Mouse (Mus musculus) forebrain, embryonic 13.5 days (tissue): ENCODE measurements around the gene Matn4. TPM values are rescaled to one million over a fixed set of nuclear protein-coding genes. Genes with fewer than 3 reads are reported as not detected.

Source experiments
- ATAC-seq: fragments of 200-750 bp; cut with Nextera tagmentation; 2 replicates; pipeline ENCODE4 v1.8.0; 2017
- H3K27ac ChIP-seq: fragments of 300-500 bp; sonication (generic); 2 replicates; pipeline ENCODE4 v1.5.1; 2015; ENCODE audit warnings: inconsistent platforms, mild to moderate bottlenecking, moderate library complexity
- H3K27me3 ChIP-seq: fragments of 300-500 bp; sonication (generic); 2 replicates; pipeline ENCODE4 v1.6.1; 2015; ENCODE audit warnings: mild to moderate bottlenecking, inconsistent platforms
- H3K36me3 ChIP-seq: fragments of 300-500 bp; sonication (generic); 2 replicates; pipeline ENCODE4 v1.6.1; 2015; ENCODE audit warnings: mild to moderate bottlenecking, inconsistent platforms; ENCODE audit not compliant: poor library complexity, severe bottlenecking
- H3K4me1 ChIP-seq: fragments of 300-500 bp; sonication (generic); 2 replicates; pipeline ENCODE4 v1.6.1; 2015; ENCODE audit warnings: inconsistent platforms
- H3K4me2 ChIP-seq: fragments of 300-500 bp; sonication (generic); 2 replicates; pipeline ENCODE4 v1.6.1; 2015; ENCODE audit warnings: inconsistent platforms, mild to moderate bottlenecking, moderate library complexity
- H3K4me3 ChIP-seq: fragments of 300-500 bp; sonication (generic); 2 replicates; pipeline ENCODE4 v1.5.1; 2015; ENCODE audit warnings: mild to moderate bottlenecking, inconsistent platforms
- H3K9ac ChIP-seq: fragments of 300-500 bp; sonication (generic); 2 replicates; pipeline ENCODE4 v1.6.1; 2015; ENCODE audit warnings: mild to moderate bottlenecking, inconsistent platforms
- H3K9me3 ChIP-seq: fragments of 300-500 bp; sonication (generic); replicated peaks from 2 replicates; pipeline ENCODE4 v1.6.1; 2016; ENCODE audit warnings: inconsistent platforms
- WGBS: fragments of 180-500 bp; shearing (Covaris S2); methylation state at CpG from one replicate; pipeline ENCODE4 v1.1.7; 2015; 5-methylcytosine and 5-hydroxymethylcytosine counted together
- polyA plus RNA-seq: library from polyadenylated mRNA; unstranded; fragments of >200 nt; fragmentation: Nextera tagmentation; extraction: Ambion mirVana; gene quantifications from 2 replicates; pipeline ENCODE4 v1.2.1, GENCODE M21; 2015

Matn4 gene
- polyA plus RNA-seq, result 0.15 and 0.45 TPM in 2 replicates

DNA sequence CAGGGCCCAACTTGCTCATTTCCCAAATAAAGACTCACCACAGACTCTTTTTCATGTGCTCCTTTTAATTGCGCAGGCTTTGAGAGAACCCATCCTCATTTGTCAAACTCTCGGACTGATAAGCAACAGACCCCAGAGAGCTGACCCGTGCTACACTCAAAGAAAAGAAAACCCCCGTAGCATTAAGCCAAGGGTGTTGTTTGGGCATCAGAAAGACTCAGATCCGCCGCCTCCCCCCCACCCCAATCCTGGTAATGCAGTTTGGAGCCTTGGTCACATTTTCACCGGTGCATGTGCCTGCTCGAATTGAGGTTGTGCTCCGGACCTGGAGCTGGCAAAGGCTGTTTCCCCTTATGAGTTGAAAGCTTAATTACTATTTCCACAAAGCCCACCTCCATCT is at the start of gene Matn4:
Gene Matn4 (minus strand): TSS at position 101 of the 400 bp plus-strand sequence.
- Histone ChIP-seq H3K36me3 (no peaks in the 10 kb centered on the region), H3K4me3 (peak within 1 kb of the TSS; percentile 26), H3K4me1 (peaks cover 11% of the 10 kb centered on the region), H3K4me2 (peak within 1 kb of the TSS; percentile 54), H3K27me3 (peaks cover 99% of the 10 kb centered on the region), H3K9ac (peak within 1 kb of the TSS; percentile 12; the same call in 1 of the 2 replicates), H3K27ac (no peak within 1 kb of the TSS), H3K9me3 (no peaks in the 10 kb centered on the region)
- 8% methylated on average over 9 of the region's 9 CpGs for WGBS
- ATAC-seq, result no peak

DNA sequence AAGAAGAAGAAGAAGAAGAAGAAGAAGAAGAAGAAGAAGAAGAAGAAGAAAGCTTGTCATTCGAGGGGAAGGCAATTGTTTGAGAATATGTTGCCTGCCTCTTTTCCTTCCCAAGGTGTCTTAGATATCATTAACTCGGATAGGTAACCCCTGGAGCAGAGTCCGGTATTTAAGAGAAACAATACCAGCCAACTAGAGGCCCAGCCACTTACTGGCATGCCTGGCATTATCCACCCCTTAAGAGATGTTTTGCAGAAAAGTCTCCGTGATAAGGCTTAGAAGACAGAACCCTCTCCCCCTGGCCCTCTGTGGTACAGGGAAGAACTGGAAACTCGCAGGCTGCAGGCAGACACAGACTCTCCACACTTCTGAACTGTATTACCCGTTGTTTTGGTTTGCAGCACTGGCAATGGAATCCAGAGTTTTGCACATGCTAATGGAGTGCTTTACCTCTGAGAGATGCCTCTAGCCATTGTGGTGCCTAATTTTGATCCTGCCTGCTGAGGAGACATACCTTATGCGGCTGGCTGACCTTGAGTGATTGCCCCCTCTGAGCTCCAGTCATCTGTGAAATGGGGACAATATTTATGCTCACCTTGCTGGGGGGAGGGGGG is 49.0 kb upstream of the Matn4 start:
- Histone ChIP-seq H3K4me3 (no peak overlapping the region), H3K27me3 (0 out of 2 replicates have a peak, but pooled peaks cover 2% of the 10 kb centered on the region), H3K36me3 (no peaks in the 10 kb centered on the region), H3K27ac (no peak overlapping the region), H3K9ac (no peak overlapping the region), H3K4me1 (peaks cover 7% of the 10 kb centered on the region), H3K9me3 (no peaks in the 10 kb centered on the region), H3K4me2 (no peak overlapping the region)
- ATAC-seq, result no peak
- WGBS, result 77% methylated on average over 7 of the region's 7 CpGs

DNA sequence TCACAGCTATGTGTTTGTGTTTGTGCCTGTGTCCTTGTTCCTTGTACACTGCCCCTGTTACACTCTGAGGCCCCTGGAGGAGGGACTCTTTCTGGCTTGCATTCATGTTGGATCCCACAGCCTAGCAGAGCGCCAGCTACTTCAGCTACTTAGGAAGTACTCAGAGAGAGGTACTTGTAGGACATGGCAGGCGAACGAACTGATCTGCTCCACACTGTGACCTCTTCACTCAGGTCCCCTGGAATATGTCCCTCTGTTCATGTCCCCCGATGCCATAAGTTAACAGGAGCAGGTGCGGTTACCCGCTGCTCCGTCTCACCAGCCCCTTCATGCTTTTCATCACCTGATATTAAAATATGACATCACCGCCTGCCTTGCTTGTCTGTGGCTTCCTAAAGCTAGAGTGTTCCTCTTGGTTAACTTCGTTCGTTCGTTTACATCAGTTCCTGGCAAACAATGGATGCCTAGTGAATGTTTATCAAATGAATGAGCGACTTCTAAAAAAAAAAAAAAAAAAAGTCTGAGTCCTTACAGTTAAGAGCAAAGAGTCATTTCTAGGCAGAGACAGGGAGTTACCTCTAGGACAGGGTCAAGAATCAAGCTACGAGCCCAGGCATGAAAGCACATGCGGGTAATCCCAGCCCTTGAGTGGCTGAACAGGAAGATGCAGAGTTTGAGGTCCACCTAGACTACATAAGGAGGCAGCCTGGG is 48.2 kb upstream of the Matn4 start:
- H3K9ac ChIP-seq, result no peak overlapping the region
- ATAC-seq, result no peak
- no peak overlapping the region for H3K4me2 ChIP-seq
- 0 out of 2 replicates have a peak, but pooled peaks cover 2% of the 10 kb centered on the region for H3K27me3 ChIP-seq
- H3K36me3 ChIP-seq, result no peaks in the 10 kb centered on the region
- no peaks in the 10 kb centered on the region for H3K9me3 ChIP-seq
- 85% methylated on average over 14 of the region's 14 CpGs for WGBS
- no peak overlapping the region for H3K27ac ChIP-seq
- H3K4me3 ChIP-seq, result no peak overlapping the region
- peaks cover 7% of the 10 kb centered on the region for H3K4me1 ChIP-seq

DNA sequence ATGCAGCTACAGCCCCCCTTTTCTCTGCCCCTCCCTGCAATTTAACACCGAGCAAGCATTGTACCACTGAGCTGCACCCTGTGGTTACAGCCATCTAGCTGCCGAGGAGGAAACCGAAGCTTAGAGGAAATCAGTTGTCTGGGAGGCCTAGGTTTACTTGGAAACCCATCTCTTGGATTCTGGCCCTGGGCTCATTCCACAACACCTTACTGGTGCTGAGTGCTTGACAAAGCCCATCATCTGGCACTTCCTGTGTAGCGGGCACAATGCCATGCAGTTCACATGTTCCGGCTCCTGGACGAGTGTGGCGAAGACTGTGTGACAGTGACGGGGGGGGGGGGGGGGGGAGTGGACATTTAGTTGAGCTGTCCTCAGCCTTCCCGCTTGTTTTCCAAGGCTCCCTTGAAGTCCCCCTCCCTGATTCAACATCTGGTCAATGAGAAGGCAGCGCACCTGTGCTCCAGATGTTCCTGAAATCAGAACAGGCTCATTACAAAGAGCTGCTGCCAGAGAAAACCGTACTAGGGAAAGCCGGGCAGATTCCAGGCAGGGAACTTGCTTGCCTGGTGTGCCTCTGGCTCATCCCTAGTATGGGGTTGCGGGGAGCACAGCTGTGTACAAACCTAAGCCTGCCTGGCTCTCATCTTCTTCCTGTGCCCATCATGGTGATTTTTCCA is 47.2 kb upstream of the Matn4 start:
- Histone ChIP-seq H3K27ac (no peak overlapping the region), H3K4me2 (no peak overlapping the region), H3K4me3 (no peak overlapping the region), H3K36me3 (no peaks in the 10 kb centered on the region), H3K4me1 (peaks cover 7% of the 10 kb centered on the region), H3K9ac (no peak overlapping the region), H3K9me3 (no peaks in the 10 kb centered on the region), H3K27me3 (0 out of 2 replicates have a peak, but pooled peaks cover 2% of the 10 kb centered on the region)
- no peak for ATAC-seq
- 49% methylated on average over 11 of the region's 13 CpGs for WGBS

DNA sequence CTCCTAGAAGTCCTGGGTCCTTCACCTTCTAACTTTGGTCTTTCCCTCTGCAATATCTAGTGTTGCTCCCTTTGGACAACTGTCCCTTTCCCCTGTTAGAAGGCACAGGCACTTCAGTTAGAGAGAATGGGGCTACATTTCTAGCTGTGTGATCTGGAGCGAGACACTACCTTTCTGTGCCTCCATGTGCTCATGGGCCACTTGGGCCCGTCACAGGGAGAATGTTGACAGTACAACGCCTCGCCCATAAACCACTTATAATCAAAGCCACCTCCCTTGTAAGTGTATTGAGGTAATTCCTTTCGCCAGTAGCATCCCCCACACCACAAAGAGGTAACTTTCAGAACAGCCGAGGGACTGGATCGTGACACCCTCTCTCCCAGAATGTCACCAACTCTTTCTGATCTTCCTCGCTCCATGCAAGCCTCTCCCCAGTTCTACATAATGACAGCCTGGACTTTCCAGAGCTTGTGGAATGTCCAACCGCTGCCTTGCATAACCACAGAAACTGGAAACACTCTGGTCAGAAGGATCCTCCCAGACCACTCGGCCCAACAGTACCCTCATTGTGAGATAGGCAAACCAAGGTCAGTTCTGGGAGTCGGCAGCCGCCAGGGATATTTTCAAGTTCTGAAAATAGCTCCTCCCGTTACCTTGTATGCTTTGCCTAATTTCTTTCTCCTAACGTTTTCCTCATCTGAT is 44.5 kb upstream of the Matn4 start:
- Histone ChIP-seq H3K9ac (no peak overlapping the region), H3K36me3 (no peaks in the 10 kb centered on the region), H3K27ac (no peak overlapping the region), H3K9me3 (no peaks in the 10 kb centered on the region), H3K4me3 (no peak overlapping the region), H3K27me3 (0 out of 2 replicates have a peak, but pooled peaks cover 2% of the 10 kb centered on the region), H3K4me1 (no peaks in the 10 kb centered on the region), H3K4me2 (no peak overlapping the region)
- ATAC-seq, result no peak
- 89% methylated on average over 14 of the region's 14 CpGs for WGBS

DNA sequence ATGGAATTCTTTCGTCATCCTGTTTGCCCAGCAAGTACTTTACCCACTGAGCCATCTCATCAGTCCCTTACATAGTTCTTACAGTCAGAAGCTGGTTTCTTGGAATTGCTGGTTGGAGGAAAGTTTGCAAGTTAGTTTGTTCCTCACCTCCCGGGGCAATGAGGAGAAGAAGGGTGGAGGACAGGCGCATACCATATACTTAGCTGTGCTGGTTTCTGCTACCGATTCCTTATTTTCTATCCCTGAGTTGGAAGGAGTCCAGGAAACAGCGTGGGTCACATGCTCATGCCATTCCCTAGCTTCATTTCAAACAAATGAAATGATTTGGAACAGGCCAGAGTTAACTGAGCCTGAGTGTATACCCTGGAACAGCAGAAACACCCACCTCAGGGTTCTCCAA is 44.0 kb upstream of the Matn4 start:
- Histone ChIP-seq H3K27ac (no peak overlapping the region), H3K9me3 (no peaks in the 10 kb centered on the region)
- WGBS, result 77% methylated on average over 5 of the region's 5 CpGs

DNA sequence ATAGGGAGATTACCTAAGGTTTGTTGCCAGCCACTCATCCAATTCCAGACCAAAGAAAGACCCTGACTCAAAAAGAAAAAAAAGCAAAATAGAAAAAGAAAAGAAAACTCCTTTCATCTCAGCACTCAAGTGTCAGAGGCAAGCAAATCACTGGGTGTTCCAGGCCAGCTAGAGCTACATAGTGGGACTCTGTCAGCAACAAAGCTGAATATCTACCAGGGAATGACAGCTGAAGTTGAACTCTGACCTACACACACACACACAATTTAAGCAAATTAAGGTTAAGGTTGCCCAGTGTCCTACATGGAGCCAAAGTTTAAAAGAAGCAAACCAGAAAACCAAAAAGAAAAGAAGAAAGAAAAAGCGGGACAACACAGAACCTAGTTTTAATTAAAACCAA is 43.2 kb upstream of the Matn4 start:
- no peak overlapping the region for H3K4me2 ChIP-seq
- no peak overlapping the region for H3K27ac ChIP-seq
- peaks cover 7% of the 10 kb centered on the region for H3K4me1 ChIP-seq
- WGBS, result 100% methylated on average over 1 of the region's 1 CpGs
- no peak overlapping the region for H3K4me3 ChIP-seq
- H3K9ac ChIP-seq, result no peak overlapping the region
- ATAC-seq, result no peak
- 0 out of 2 replicates have a peak, but pooled peaks cover 1% of the 10 kb centered on the region for H3K27me3 ChIP-seq
- no peaks in the 10 kb centered on the region for H3K9me3 ChIP-seq
- H3K36me3 ChIP-seq, result no peaks in the 10 kb centered on the region

More for the DNA sequence above, 44.0 kb upstream of the Matn4 start:
- Histone ChIP-seq H3K27me3 (0 out of 2 replicates have a peak, but pooled peaks cover 2% of the 10 kb centered on the region), H3K9ac (no peak overlapping the region), H3K4me1 (no peaks in the 10 kb centered on the region), H3K4me2 (no peak overlapping the region), H3K36me3 (no peaks in the 10 kb centered on the region), H3K4me3 (no peak overlapping the region)
- no peak for ATAC-seq

DNA sequence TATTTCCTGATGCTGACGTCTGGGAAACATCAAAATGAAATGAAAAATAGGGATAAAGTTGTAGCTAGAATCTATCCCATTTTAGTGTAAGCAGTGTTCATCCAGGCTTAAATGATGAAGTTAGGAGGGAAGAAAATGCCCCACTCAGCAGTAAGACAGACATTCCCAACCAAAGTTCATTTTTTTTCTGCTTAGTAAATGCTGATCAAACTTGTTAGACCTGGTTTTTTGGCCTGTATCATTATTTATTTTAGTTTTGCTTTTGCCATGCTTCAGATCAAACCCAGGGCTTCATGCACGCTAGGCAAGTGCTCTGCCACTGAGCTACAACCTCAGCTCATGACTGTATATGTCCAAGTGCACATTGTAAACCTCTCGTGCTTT is 41.1 kb upstream of the Matn4 start:
- WGBS, result 76% methylated on average over 3 of the region's 3 CpGs
- Histone ChIP-seq H3K4me1 (peaks cover 27% of the 10 kb centered on the region), H3K9ac (no peak overlapping the region)

DNA sequence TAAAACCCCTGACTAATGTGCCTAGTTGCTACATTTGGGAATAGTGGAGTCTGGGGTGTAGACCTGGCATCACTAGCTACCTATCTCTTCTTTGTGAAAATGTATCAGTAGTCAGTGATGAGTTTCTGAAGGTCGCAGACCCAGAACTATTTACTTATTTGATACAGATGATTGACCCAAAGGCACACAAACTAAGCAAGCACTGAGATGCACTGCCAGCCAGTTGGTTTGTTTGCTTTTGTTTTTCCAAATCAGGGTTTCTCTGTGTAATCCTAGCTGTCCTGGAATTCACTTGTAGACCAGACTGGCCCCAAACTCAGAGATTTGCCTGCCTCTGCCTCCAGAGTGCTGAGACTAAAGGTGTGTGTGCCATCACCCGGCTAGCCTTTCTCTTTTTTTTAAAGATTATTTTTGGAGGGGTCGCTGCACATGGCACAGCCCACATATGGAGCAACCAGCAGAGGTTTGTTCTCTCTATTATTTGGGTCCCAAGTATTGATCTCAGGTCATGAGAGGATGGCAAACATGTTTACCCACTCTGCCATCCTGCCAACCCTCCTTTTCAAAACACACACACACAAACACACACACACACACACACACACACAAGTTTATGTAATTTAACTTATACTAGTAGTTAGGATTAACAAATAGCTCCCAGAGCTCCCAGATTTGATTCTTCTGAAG is 40.6 kb upstream of the Matn4 start:
- peaks cover 27% of the 10 kb centered on the region for H3K4me1 ChIP-seq
- no peaks in the 10 kb centered on the region for H3K9me3 ChIP-seq
- no peak overlapping the region for H3K27ac ChIP-seq
- H3K4me2 ChIP-seq, result no peak overlapping the region
- H3K4me3 ChIP-seq, result no peak overlapping the region
- H3K27me3 ChIP-seq, result peaks cover 14% of the 10 kb centered on the region
- H3K9ac ChIP-seq, result no peak overlapping the region
- ATAC-seq, result no peak
- WGBS, result 88% methylated on average over 3 of the region's 3 CpGs
- no peaks in the 10 kb centered on the region for H3K36me3 ChIP-seq

More for the DNA sequence above, 41.1 kb upstream of the Matn4 start:
- no peak overlapping the region for H3K4me3 ChIP-seq
- no peak for ATAC-seq
- no peaks in the 10 kb centered on the region for H3K36me3 ChIP-seq
- H3K27me3 ChIP-seq, result peaks cover 12% of the 10 kb centered on the region
- H3K4me2 ChIP-seq, result no peak overlapping the region
- H3K27ac ChIP-seq, result no peak overlapping the region
- no peaks in the 10 kb centered on the region for H3K9me3 ChIP-seq

DNA sequence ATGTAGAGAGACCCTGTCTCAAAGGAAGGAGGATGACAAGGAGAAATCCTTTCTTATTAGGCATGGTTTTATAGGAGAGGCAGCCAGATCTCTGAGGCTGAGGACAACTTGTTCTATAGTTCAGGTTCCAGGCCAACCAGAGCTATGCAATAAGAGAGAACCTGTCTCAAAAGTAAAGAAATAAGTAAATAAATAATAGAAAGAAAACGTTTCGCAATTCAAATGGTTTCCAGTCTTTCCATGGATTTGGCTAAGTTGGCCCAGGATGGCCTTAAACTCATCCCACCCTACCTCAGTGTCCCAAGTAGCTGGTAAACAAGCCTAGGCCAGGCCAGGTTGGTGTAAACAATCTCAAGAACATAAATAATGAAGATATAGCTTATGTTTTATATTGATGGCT is 39.7 kb upstream of the Matn4 start:
- no peaks in the 10 kb centered on the region for H3K36me3 ChIP-seq
- no peak overlapping the region for H3K4me3 ChIP-seq
- H3K9ac ChIP-seq, result no peak overlapping the region
- peaks cover 27% of the 10 kb centered on the region for H3K4me1 ChIP-seq
- ATAC-seq, result no peak
- H3K27me3 ChIP-seq, result peaks cover 14% of the 10 kb centered on the region
- no peak overlapping the region for H3K27ac ChIP-seq
- no peak overlapping the region for H3K4me2 ChIP-seq
- 87% methylated on average over 2 of the region's 2 CpGs for WGBS
- no peaks in the 10 kb centered on the region for H3K9me3 ChIP-seq

DNA sequence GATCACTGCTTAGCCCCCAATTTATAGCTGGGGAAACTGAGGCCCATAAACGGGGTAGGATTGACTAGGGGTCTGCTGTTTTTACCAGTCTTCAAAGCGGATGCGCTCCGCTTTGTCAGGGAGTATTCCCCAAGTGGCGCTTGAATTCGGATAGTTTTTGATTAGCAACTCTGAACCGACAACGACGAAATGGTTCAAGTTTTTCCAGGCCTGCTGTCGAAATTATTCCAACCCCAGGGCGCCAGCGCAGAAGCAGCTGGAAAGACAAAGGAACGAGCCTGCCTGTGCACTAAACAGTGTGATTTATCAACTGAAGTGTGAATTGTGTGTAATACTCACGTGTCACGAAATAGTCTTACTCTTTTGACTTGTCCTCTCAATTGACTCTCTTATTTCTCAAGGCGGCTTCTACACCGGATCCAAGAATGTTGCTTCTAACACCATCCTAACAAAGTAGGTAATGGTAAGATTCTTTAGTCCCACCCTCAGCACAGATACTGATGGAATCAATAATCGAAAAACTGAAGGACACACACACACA is 38.6 kb upstream of the Matn4 start, which contains the start of gene Sdc4:
Gene Sdc4 (minus strand): TSS at position 428 of the 541 bp plus-strand sequence.
- H3K27ac ChIP-seq, result no peak within 1 kb of the TSS
- WGBS, result 8% methylated on average over 18 of the region's 18 CpGs
- H3K4me2 ChIP-seq, result peak within 1 kb of the TSS; percentile 93
- peak within 1 kb of the TSS; percentile 68 for H3K9ac ChIP-seq
- no peaks in the 10 kb centered on the region for H3K36me3 ChIP-seq
- H3K4me3 ChIP-seq, result peak within 1 kb of the TSS; percentile 51
- H3K9me3 ChIP-seq, result no peaks in the 10 kb centered on the region
- H3K27me3 ChIP-seq, result peaks cover 14% of the 10 kb centered on the region
- ATAC-seq, result no peak
- H3K4me1 ChIP-seq, result peaks cover 27% of the 10 kb centered on the region
